Mouse (Mus musculus): ENCODE measurements around the gene Vasn. TPM values are rescaled to one million over a fixed set of nuclear protein-coding genes. Genes with fewer than 3 reads are reported as not detected.

Gene Vasn
- total RNA-seq (2014; rRNA removed) = 5.5 and 6.5 TPM in 2 replicates
- 3.0 and 3.6 TPM in 2 replicates for polyA plus RNA-seq (2015; fragmentation: Nextera tagmentation; extraction: Ambion mirVana)

GRCm38 (mm10) chr16:4639831-4640237 is at the start of gene Vasn, which contains the start of gene Dnaja3:
Gene Vasn, plus strand, starts transcription at chr16:4639941.
Gene Dnaja3, plus strand, starts transcription at chr16:4639989.
- 2% methylated on average over 22 of the region's 22 CpGs for WGBS
- ATAC-seq = peak; percentile 84
- peak within 1 kb of the TSS; percentile 55 for H3K4me2 ChIP-seq (ENCODE audit: low read depth)
- no peak within 1 kb of the TSS for H3K27ac ChIP-seq (ENCODE audit: low read depth, low read length)
- peak within 1 kb of the TSS; percentile 32 for H3K4me3 ChIP-seq (ENCODE audit: low read depth, low read length)
- peak within 1 kb of the TSS; percentile 47 for H3K9ac ChIP-seq
- H3K9me3 ChIP-seq (ENCODE audit: low read length) = no peaks in the 10 kb centered on the region
- H3K36me3 ChIP-seq (ENCODE audit: insufficient read depth) = no peaks in the 10 kb centered on the region; the same call in none of the 2 replicates
- TF ChIP-seq CTCF (IDR thresholded peaks at IDR 0.05; ENCODE audit: low read depth) = no peak
- peak; percentile 43 for DNase-seq
- no peaks in the 10 kb centered on the region for H3K4me1 ChIP-seq (ENCODE audit: insufficient read depth)
- H3K27me3 ChIP-seq (ENCODE audit: insufficient read depth, low read length) = no peaks in the 10 kb centered on the region

- no peak overlapping the region for H3K9ac ChIP-seq
- no peak overlapping the region for H3K27ac ChIP-seq (ENCODE audit: low read depth, low read length)
- no peak overlapping the region for H3K4me3 ChIP-seq (ENCODE audit: low read depth, low read length)
- TF ChIP-seq CTCF (IDR thresholded peaks at IDR 0.05; ENCODE audit: low read depth) = no peak
- no peaks in the 10 kb centered on the region for H3K36me3 ChIP-seq (ENCODE audit: insufficient read depth)
- no peaks in the 10 kb centered on the region for H3K27me3 ChIP-seq (ENCODE audit: insufficient read depth, low read length)
- ATAC-seq (no peak), DNase-seq (peak; percentile 24)
- WGBS = 94% methylated on average over 9 of the region's 9 CpGs
- no peak overlapping the region for H3K4me2 ChIP-seq (ENCODE audit: low read depth)
- H3K4me1 ChIP-seq (ENCODE audit: insufficient read depth) = peaks cover 16% of the 10 kb centered on the region; the same call in 1 of the 2 replicates
- no peaks in the 10 kb centered on the region for H3K9me3 ChIP-seq (ENCODE audit: low read length)
Observed at GRCm38 (mm10) chr16:4590236-4590635, 49.5 kb upstream of the Vasn start.

- Histone ChIP-seq H3K9ac (peak overlapping the region; percentile 76), H3K4me3 (ENCODE audit: low read depth, low read length) (peak overlapping the region; percentile 85), H3K27me3 (ENCODE audit: insufficient read depth, low read length) (no peaks in the 10 kb centered on the region), H3K4me2 (ENCODE audit: low read depth) (peak overlapping the region; percentile 79), H3K27ac (ENCODE audit: low read depth, low read length) (peak overlapping the region; percentile 90), H3K9me3 (ENCODE audit: low read length) (no peaks in the 10 kb centered on the region), H3K36me3 (ENCODE audit: insufficient read depth) (no peaks in the 10 kb centered on the region), H3K4me1 (ENCODE audit: insufficient read depth) (peaks cover 30% of the 10 kb centered on the region)
- DNase-seq (peak; percentile 72), ATAC-seq (peak; percentile 28)
- TF ChIP-seq CTCF (IDR thresholded peaks at IDR 0.05; ENCODE audit: low read depth) = peak; percentile 67
- WGBS = 12% methylated on average over 32 of the region's 32 CpGs
Observed at GRCm38 (mm10) chr16:4592909-4593875, 46.5 kb upstream of the Vasn start.

GRCm38 (mm10) chr16:4593971-4594813 is 45.5 kb upstream of the Vasn start, which contains the start of gene Glis2:
Gene Glis2, plus strand, starts transcription at chr16:4594713.
- WGBS = 2% methylated on average over 15 of the region's 74 CpGs
- TF ChIP-seq CTCF (IDR thresholded peaks at IDR 0.05; ENCODE audit: low read depth) = no peak
- H3K27me3 ChIP-seq (ENCODE audit: insufficient read depth, low read length) = no peaks in the 10 kb centered on the region
- H3K27ac ChIP-seq (ENCODE audit: low read depth, low read length) = peak within 1 kb of the TSS; percentile 90
- H3K9ac ChIP-seq = peak within 1 kb of the TSS; percentile 76
- peak; percentile 85 for ATAC-seq
- peak within 1 kb of the TSS; percentile 79 for H3K4me2 ChIP-seq (ENCODE audit: low read depth)
- H3K36me3 ChIP-seq (ENCODE audit: insufficient read depth) = no peaks in the 10 kb centered on the region
- H3K9me3 ChIP-seq (ENCODE audit: low read length) = no peaks in the 10 kb centered on the region
- peak; percentile 88 for DNase-seq
- H3K4me3 ChIP-seq (ENCODE audit: low read depth, low read length) = peak within 1 kb of the TSS; percentile 85
- peaks cover 36% of the 10 kb centered on the region for H3K4me1 ChIP-seq (ENCODE audit: insufficient read depth)

- ATAC-seq (peak; percentile 57), DNase-seq (peak; percentile 48)
- H3K9ac ChIP-seq = peak overlapping the region; percentile 76
- H3K9me3 ChIP-seq (ENCODE audit: low read length) = no peaks in the 10 kb centered on the region
- no peaks in the 10 kb centered on the region for H3K27me3 ChIP-seq (ENCODE audit: insufficient read depth, low read length)
- no peaks in the 10 kb centered on the region for H3K36me3 ChIP-seq (ENCODE audit: insufficient read depth)
- peak overlapping the region; percentile 90 for H3K27ac ChIP-seq (ENCODE audit: low read depth, low read length)
- no peak for TF ChIP-seq CTCF (IDR thresholded peaks at IDR 0.05; ENCODE audit: low read depth)
- peaks cover 36% of the 10 kb centered on the region for H3K4me1 ChIP-seq (ENCODE audit: insufficient read depth)
- 2% methylated on average over 39 of the region's 52 CpGs for WGBS
- peak overlapping the region; percentile 79 for H3K4me2 ChIP-seq (ENCODE audit: low read depth)
- peak overlapping the region; percentile 85 for H3K4me3 ChIP-seq (ENCODE audit: low read depth, low read length)
Observed at GRCm38 (mm10) chr16:4594814-4595526, 44.8 kb upstream of the Vasn start.

- ATAC-seq = no peak; the same call in 1 of the 2 replicates
- H3K27me3 ChIP-seq (ENCODE audit: insufficient read depth, low read length) = no peaks in the 10 kb centered on the region
- peaks cover 36% of the 10 kb centered on the region for H3K4me1 ChIP-seq (ENCODE audit: insufficient read depth)
Observed at GRCm38 (mm10) chr16:4595527-4595963, 44.2 kb upstream of the Vasn start.

More at GRCm38 (mm10) chr16:4595527-4595963, 44.2 kb upstream of the Vasn start:
- TF ChIP-seq CTCF (IDR thresholded peaks at IDR 0.05; ENCODE audit: low read depth) = no peak
- H3K36me3 ChIP-seq (ENCODE audit: insufficient read depth) = no peaks in the 10 kb centered on the region
- 2% methylated on average over 5 of the region's 5 CpGs for WGBS
- H3K9me3 ChIP-seq (ENCODE audit: low read length) = no peaks in the 10 kb centered on the region
- H3K9ac ChIP-seq = peak overlapping the region; percentile 76
- H3K4me3 ChIP-seq (ENCODE audit: low read depth, low read length) = peak overlapping the region; percentile 85
- H3K4me2 ChIP-seq (ENCODE audit: low read depth) = peak overlapping the region; percentile 79
- DNase-seq = no peak
- peak overlapping the region; percentile 57 for H3K27ac ChIP-seq (ENCODE audit: low read depth, low read length)
